Mouse (Mus musculus): ENCODE results near the gene Gm10160.

- TF ChIP-seq CTCF (IDR thresholded peaks at IDR 0.05) (no peak), EP300 (IDR thresholded peaks at IDR 0.05; ENCODE audit: insufficient read depth, low read depth, low read length) (no peak)
These were observed 49.5 kb downstream of the Gm10160 start for GRCm38 (mm10) chr7:81806067-81806466.
